Mouse (Mus musculus) testis, adult 2 months (tissue): ENCODE measurements around the gene Myl9. TPM values are rescaled to one million over a fixed set of nuclear protein-coding genes. Genes with fewer than 3 reads are reported as not detected.
"Not testable (repeated sequence)": the region's sequence is repeated elsewhere in the genome, so short reads cannot be mapped to it uniquely, and the experiment has no call there.

Source experiments
- H3K27ac ChIP-seq: fragments of 200-500 bp; 2 replicates; pipeline ENCODE4 v1.5.1; 2012; ENCODE audit warnings: low read depth, low read length; ENCODE audit not compliant: control insufficient read depth, insufficient read depth
- H3K27me3 ChIP-seq: fragments of 200-500 bp; 2 replicates; pipeline ENCODE4 v1.6.1; 2012; ENCODE audit warnings: mild to moderate bottlenecking, low read length, moderate library complexity; ENCODE audit not compliant: control insufficient read depth, insufficient read depth
- H3K36me3 ChIP-seq: fragments of 200-500 bp; 2 replicates; pipeline ENCODE4 v1.6.1; 2012; ENCODE audit warnings: mild to moderate bottlenecking, low read length; ENCODE audit not compliant: control insufficient read depth, insufficient read depth
- H3K4me1 ChIP-seq: fragments of 200-500 bp; 2 replicates; pipeline ENCODE4 v1.6.1; 2012; ENCODE audit warnings: low read length; ENCODE audit not compliant: control insufficient read depth, insufficient read depth
- H3K4me3 ChIP-seq: fragments of 200-500 bp; 2 replicates; pipeline ENCODE4 v1.5.1; 2012; ENCODE audit warnings: low read depth, mild to moderate bottlenecking, low read length, moderate library complexity, mixed read lengths; ENCODE audit not compliant: control insufficient read depth
- CTCF ChIP-seq: fragments of 200-500 bp; IDR thresholded peaks from 2 replicates; pipeline ENCODE4 v1.5.1; 2012; ENCODE audit warnings: low read depth, mild to moderate bottlenecking, inconsistent platforms, low read length, moderate library complexity; ENCODE audit not compliant: control insufficient read depth, insufficient read depth, insufficient replicate concordance
- POLR2A ChIP-seq: fragments of 200-500 bp; IDR thresholded peaks from 2 replicates; pipeline ENCODE4 v1.6.1; 2012; ENCODE audit warnings: low read depth, mild to moderate bottlenecking, inconsistent platforms, low read length, moderate library complexity; ENCODE audit not compliant: control insufficient read depth
- polyA plus RNA-seq: library from polyadenylated mRNA; depleted of rRNA; stranded (reverse); fragments of >200 nt; gene quantifications from 2 replicates; pipeline ENCODE4 v1.2.3, GENCODE M21; 2012

The Myl9 gene
- polyA plus RNA-seq, 1 experiment, result 68.0 TPM

DNA sequence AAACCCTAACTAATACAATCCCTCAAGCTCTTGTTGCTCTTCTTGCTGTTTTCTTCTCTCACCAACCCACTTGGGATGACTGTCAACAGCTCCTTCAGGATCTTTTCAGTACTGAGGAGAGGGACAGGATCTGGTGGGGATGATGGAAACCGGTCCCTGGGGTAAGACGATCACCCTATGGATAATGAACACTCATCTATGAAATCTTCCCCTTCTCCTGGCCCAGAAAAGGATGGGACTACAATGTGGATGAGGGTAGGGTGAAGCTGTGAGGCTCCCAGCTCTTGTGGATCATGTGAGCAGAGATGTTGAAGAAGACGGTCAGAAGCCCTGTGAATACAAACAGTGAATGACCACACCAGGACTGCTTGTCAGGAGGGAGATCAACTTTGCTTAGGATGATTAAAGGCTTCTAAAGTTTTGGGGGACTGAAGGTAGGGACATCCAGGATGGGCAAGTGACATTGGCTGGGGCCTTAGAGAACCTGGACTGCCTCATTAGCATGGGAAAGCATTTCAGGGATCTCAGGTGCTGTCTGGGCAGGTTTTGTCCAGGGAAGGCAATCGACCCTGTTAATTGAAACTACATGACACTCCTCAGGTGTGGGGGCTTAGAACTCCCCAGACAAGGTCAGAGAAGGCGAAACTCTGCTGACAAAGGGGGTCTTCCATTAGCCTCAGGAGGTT lies 12.0 kb downstream of the Myl9 start:
- Histone ChIP-seq H3K27ac (no peak overlapping the region), H3K4me3 (no peak overlapping the region), H3K36me3 (no peaks in the 10 kb centered on the region), H3K4me1 (peaks cover 4% of the 10 kb centered on the region), H3K27me3 (no peaks in the 10 kb centered on the region)
- no peak for TF ChIP-seq POLR2A
- TF ChIP-seq CTCF, result no peak

DNA sequence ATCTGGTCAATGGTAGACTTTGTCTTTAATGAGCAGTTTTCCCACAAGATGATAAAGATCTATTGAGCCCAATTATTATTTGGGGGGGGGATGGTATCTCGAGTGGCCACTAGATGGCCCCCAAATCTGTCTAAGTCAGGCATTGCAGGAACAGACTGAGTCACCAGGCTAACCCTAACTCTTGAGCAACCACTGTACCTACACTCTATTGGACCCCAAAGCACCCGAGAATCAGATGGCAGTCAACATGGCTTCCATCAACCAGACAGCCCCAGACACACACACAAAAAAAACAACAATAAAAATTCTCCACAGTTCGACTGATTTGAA lies 12.5 kb downstream of the Myl9 start:
- H3K27me3 ChIP-seq, result no peaks in the 10 kb centered on the region
- no peak for TF ChIP-seq CTCF
- TF ChIP-seq POLR2A, result no peak

DNA sequence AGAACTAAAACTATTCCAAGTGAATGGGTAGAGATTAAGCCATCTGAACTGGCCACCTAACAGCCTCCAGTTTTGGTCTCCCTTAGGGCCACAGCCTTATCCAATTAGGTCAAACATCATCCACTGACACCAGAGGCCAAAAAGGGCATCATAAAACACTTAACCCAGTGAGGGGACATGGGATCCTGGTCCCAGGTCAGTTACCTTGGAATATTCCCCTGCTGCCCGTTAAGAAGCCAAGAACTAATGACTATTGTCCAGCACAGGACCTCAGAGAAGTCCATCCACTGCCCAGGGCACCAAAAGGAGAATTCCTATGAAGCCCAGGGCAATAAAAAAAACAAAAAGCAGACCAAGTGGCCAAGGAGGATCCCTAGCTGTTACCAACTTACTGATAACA lies 13.6 kb downstream of the Myl9 start:
- H3K4me1 ChIP-seq, result peaks cover 2% of the 10 kb centered on the region
- TF ChIP-seq POLR2A, result no peak
- no peak for TF ChIP-seq CTCF
- no peak overlapping the region for H3K27ac ChIP-seq
- no peak overlapping the region for H3K4me3 ChIP-seq
- H3K36me3 ChIP-seq, result no peaks in the 10 kb centered on the region
- H3K27me3 ChIP-seq, result no peaks in the 10 kb centered on the region

More for the DNA sequence above, 12.5 kb downstream of the Myl9 start:
- Histone ChIP-seq H3K27ac (no peak overlapping the region), H3K36me3 (no peaks in the 10 kb centered on the region), H3K4me1 (peaks cover 4% of the 10 kb centered on the region), H3K4me3 (no peak overlapping the region)

DNA sequence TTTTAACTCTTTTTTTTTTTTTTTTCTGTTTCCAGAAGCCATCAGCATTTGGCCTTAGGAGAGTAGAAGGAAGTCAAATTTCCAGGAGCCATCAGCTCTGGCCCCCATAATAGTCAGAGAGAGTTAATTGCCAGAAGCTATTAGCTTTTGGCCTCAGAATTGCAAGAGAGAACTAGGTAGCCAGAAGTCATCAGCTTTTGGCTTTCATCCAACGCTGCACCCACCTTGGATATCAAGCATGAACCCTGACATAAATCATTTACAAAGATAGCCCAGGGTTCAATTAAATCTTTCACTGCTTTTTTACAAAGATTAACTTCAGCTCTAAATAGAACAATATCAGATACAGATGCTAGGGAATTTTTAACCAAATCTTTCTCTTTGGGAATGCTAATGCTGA lies 23.3 kb downstream of the Myl9 start:
- no peak overlapping the region for H3K27ac ChIP-seq
- H3K27me3 ChIP-seq, result no peaks in the 10 kb centered on the region
- no peaks in the 10 kb centered on the region for H3K4me1 ChIP-seq
- no peaks in the 10 kb centered on the region for H3K36me3 ChIP-seq
- TF ChIP-seq POLR2A, result no peak
- no peak for TF ChIP-seq CTCF
- H3K4me3 ChIP-seq, result no peak overlapping the region

DNA sequence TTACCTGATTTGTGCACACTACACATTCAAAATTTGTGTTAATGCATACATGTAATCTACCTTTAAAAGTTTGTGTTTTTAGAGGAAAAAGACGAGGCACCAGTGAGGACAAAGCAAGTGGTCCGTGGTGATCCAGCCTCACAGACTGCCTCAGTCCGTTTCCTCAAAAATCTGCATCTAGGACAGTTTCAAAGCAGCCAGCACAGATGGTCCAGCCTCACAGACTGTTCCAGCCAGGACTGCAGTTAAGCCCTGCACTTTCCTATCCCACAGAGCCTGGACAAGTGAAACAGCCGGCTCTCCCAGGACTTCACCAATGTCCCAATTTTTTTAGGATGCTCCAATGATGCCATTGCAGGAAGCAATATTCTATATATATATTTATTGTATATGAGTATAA lies 25.8 kb downstream of the Myl9 start:
- TF ChIP-seq CTCF (no peak), POLR2A (no peak)
- no peaks in the 10 kb centered on the region for H3K27me3 ChIP-seq
- no peak overlapping the region for H3K4me3 ChIP-seq
- H3K27ac ChIP-seq, result no peak overlapping the region
- no peaks in the 10 kb centered on the region for H3K4me1 ChIP-seq
- no peaks in the 10 kb centered on the region for H3K36me3 ChIP-seq

DNA sequence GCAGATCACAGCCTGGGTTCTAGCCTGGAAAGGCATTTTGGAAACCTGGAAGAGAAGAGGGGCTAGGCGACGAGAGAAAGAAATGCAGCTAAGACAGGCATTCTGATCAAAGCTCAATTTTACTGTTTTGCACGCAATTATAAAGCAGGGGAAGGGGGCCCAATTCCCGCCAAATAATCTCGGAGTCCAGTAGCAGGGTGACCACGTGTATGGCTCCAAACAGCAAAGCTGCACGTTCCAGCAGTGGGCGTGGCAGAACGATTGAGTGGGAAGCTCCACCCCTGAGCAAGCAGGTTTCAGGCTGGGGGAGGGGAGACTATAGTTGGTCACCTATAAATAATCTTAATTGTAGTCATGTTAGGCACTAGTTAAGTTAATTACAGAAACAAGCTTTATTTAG lies 26.9 kb downstream of the Myl9 start:
- H3K4me3 ChIP-seq, H3K4me1 ChIP-seq, H3K27me3 ChIP-seq, H3K27ac ChIP-seq, H3K36me3 ChIP-seq: not testable (repeated sequence)

DNA sequence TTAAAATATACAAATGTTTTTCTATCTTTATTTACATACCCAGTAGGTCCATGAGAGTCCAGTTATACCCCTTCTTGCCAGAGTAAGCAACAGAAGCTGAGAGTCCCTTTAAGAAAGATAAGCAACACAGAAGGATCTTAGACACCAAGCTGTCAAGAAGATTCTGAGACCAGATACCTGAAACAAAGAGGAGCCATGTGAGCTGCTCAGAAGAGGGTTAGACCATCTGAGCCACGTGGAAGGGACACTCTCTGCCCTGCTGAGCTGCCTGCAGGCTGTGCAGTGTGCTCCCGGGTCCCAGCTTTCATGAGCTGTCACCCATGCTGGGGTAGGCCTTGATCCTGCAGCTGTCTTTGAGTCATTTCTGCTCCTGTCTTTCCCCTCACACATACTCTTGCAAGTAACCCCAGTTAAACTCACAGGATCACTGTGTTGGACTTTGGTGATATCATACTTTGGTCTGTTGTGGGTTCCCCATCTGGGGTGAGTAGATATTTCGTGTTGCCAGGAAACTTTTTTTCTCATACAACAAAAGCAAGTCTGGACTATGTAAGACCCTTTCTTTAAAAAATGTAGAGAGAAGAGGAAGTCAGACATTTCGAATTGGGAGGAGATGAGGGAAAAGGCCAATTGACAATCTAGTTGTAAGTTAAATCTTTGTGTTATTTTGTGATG lies 28.6 kb downstream of the Myl9 start:
- H3K4me1 ChIP-seq, result peaks cover 6% of the 10 kb centered on the region
- H3K27ac ChIP-seq, result no peak overlapping the region
- TF ChIP-seq POLR2A (no peak), CTCF (no peak)
- H3K4me3 ChIP-seq, result no peak overlapping the region
- H3K36me3 ChIP-seq, result no peaks in the 10 kb centered on the region
- H3K27me3 ChIP-seq, result no peaks in the 10 kb centered on the region

DNA sequence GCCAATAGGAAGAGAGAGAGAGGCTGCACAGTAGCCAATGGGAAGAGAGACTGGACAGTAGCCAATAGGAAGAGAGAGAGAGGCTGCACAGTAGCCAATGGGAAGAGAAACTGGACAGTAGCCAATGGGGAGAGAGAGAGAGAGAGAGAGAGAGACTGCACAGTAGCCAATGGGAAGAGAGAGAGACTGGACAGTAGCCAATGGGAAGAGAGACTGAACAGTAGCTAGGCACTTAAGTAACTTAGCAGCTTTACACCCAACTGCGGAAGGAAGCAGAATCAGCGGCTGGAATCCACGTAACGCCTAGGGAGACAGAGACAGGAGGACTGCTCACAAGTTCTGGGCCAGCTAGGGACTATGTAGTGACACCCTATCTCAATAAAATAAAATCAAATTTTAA lies 29.4 kb downstream of the Myl9 start:
- Histone ChIP-seq H3K27ac (no peak overlapping the region), H3K4me1 (peaks cover 8% of the 10 kb centered on the region), H3K4me3 (no peak overlapping the region), H3K27me3 (no peaks in the 10 kb centered on the region), H3K36me3 (no peaks in the 10 kb centered on the region)
- no peak for TF ChIP-seq POLR2A
- no peak for TF ChIP-seq CTCF
